Comparison of ENCODE assay signal across 10 mouse cellular contexts in genomic region chr8:117372070-117372469, GRCm38 (mm10).
DNase-seq lines count a peak whose midpoint lies in the region; ATAC-seq and TF ChIP-seq lines count a peak whose summit lies in the region.
"Had no signal": no experiment of that assay in that cellular context is flagged by ENCODE, and none has a peak within 500 bp of the region (broad histone marks: within the 10 kb centered on the region; RNA-seq: fewer than 3 reads in every experiment).

No protein-coding gene starts in this region.

- H3K36me3 ChIP-seq in neural tube, embryonic 12.5 days = 0 out of 2 replicates have a peak, but pooled peaks cover under 1% of the 10 kb centered on the region
- H3K36me3 ChIP-seq: embryonic facial prominence, embryonic 12.5 days had no signal

- no peak overlapping the region for H3K4me2 ChIP-seq in neural tube, embryonic 12.5 days (replicated peaks)
- H3K4me2 ChIP-seq: embryonic facial prominence, embryonic 12.5 days had no signal

- H3K4me1 ChIP-seq in cortical plate, adult 2 months (ENCODE audit: control insufficient read depth, insufficient read depth, low read length) = peaks cover 26% of the 10 kb centered on the region
- H3K4me1 ChIP-seq in neural tube, embryonic 12.5 days = peaks cover 31% of the 10 kb centered on the region

- H3K27ac ChIP-seq in cortical plate, adult 2 months (ENCODE audit: insufficient read depth, low read length) = 0 out of 2 replicates have a peak overlapping the region, but pooled peaks have one; percentile 9
- no peak overlapping the region for H3K27ac ChIP-seq in neural tube, embryonic 12.5 days
- no peak overlapping the region for H3K27ac ChIP-seq in gastrocnemius, adult 2 months
- H3K27ac ChIP-seq: embryonic facial prominence, embryonic 12.5 days had no signal

- peak; percentile 26 for ATAC-seq in neural tube, embryonic 12.5 days (ENCODE audit: low FRiP score, low read depth)
- ATAC-seq: activated CD4-positive, CD25-positive, alpha-beta regulatory T cell, adult 4 months had no signal

- H3K9me3 ChIP-seq in neural tube, embryonic 12.5 days = no peaks in the 10 kb centered on the region
- H3K9me3 ChIP-seq: embryonic facial prominence, embryonic 12.5 days had no signal

- 68% methylated on average over 12 of the region's 12 CpGs for WGBS in neural tube, embryonic 12.5 days

- H3K27me3 ChIP-seq in neural tube, embryonic 12.5 days (replicated peaks) = no peaks in the 10 kb centered on the region
- H3K27me3 ChIP-seq: embryonic facial prominence, embryonic 12.5 days had no signal

- peak; percentile 61 for DNase-seq in Muller cell, postnatal 12 days (ENCODE audit: inconsistent ontology term)
- peak; percentile 58 to 60 for DNase-seq in layer of hippocampus, adult 8-10 months (ENCODE audit: low spot score in 2 of 2)
- no peak for DNase-seq in gastrocnemius, adult 2 months
- DNase-seq in embryo, embryonic 9.5 days (ENCODE audit: extremely low spot score) = no peak
- DNase-seq in heart, postnatal 14 days = no peak
- DNase-seq: kidney, adult 18-20 months had no signal

- intact Hi-C loops in gastrocnemius, adult 2 months (cut with DNase I) = no loop called here
- intact Hi-C loops in heart, postnatal 14 days (cut with DNase I) = loop anchor here (10.0 kb wide), 2 partner anchors 117 to 267 kb away; partner anchors contain the start of gene Cmip

- H3K9ac ChIP-seq in neural tube, embryonic 12.5 days = no peak overlapping the region
- H3K9ac ChIP-seq: embryonic facial prominence, embryonic 12.5 days had no signal

- H3K4me3 ChIP-seq in cortical plate, adult 2 months (ENCODE audit: insufficient read depth, low read length) = no peak overlapping the region
- H3K4me3 ChIP-seq in neural tube, embryonic 12.5 days = no peak overlapping the region
- H3K4me3 ChIP-seq in gastrocnemius, adult 2 months = no peak overlapping the region
- H3K4me3 ChIP-seq: embryonic facial prominence, embryonic 12.5 days had no signal

- TF ChIP-seq CTCF in cortical plate, adult 2 months (IDR thresholded peaks at IDR 0.05; ENCODE audit: extremely low read depth, insufficient read depth, low read length) = peak; percentile 21; the same call in 1 of the 2 replicates
- TF ChIP-seq CTCF in gastrocnemius, adult 2 months (IDR thresholded peaks at IDR 0.05) = no peak

- TF ChIP-seq POLR2A in cortical plate, adult 2 months (IDR thresholded peaks at IDR 0.05; ENCODE audit: extremely low read depth, insufficient read depth, low read length) = no peak

Comparison
In these comparisons a context has a peak if more than half of its experiments do, and no peak if none do; other contexts are left out.
1. DNase-seq: peak in Muller cell, postnatal 12 days (single experiment) and layer of hippocampus, adult 8-10 months (2 of 2); none in gastrocnemius, adult 2 months (single experiment), embryo, embryonic 9.5 days (single experiment) and heart, postnatal 14 days (0 of 2).